Mouse (Mus musculus): ENCODE data around the gene Atg16l2. TPM values are rescaled to one million over a fixed set of nuclear protein-coding genes. Genes with fewer than 3 reads are reported as not detected.

Atg16l2 gene
- polyA plus RNA-seq, 1 experiment from 2014 or later: 14.9 TPM

DNA sequence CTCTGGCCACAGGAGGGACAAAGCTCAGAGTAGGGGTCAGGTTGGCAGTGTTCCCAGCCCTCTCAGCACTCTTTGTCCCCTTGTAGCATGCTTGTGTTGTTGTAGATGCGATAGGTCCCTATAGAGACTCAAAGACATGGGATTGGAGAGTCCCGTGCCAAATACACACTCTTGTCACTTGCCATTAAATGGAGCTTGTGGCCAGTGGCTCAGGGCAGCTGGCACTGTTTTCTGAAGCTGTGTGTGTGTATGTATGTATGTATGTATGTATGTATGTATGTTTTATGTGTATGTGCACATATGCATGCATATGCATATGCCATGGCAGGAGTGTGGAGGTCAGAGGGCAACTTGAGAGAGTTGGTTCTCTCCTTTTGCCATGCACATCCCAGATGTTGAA, 25.7 kb upstream of the Atg16l2 start:
- DNase-seq (ENCODE audit: low spot score) (no peak), ATAC-seq (ENCODE audit: insufficient number of reproducible peaks, low FRiP score, low TSS enrichment, low read depth) (no peak)
- H3K9me3 ChIP-seq (ENCODE audit: control insufficient read depth, low read length): no peaks in the 10 kb centered on the region
- no peaks in the 10 kb centered on the region for H3K4me1 ChIP-seq (ENCODE audit: control insufficient read depth, insufficient read depth, low read length)
- WGBS: 96% methylated on average over 2 of the region's 2 CpGs
- H3K36me3 ChIP-seq (ENCODE audit: control insufficient read depth, insufficient read depth, low read length): no peaks in the 10 kb centered on the region
- H3K4me3 ChIP-seq (ENCODE audit: low read depth, low read length): no peak overlapping the region
- H3K9ac ChIP-seq (ENCODE audit: low read length): no peak overlapping the region
- no peak overlapping the region for H3K4me2 ChIP-seq (ENCODE audit: low read depth, severe bottlenecking)
- H3K27me3 ChIP-seq (ENCODE audit: control insufficient read depth, insufficient read depth, low read length): no peaks in the 10 kb centered on the region
- H3K27ac ChIP-seq (replicated peaks; ENCODE audit: low read depth, low read length): no peak overlapping the region

DNA sequence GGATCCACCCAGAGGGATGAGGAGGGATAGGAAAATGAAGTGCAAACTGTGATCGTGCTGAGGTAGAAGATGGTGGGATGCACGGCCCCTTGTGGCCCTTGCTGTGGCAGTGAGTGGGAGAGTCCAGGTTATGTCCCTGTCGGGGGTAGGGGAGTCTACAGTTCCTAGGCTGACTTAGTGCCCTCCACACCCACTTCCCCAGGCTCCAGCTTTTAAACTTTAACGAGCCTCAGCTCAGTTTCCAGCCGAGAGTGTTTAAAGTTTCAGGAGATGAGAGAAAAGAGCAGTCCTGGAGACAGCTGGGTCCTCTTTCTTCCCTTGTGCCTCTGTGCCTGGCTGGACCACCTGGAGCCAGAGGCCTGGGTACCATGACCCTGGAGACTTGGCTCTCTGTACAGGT, 25.2 kb upstream of the Atg16l2 start:
- H3K27ac ChIP-seq (replicated peaks; ENCODE audit: low read depth, low read length): no peak overlapping the region

GRCm38 (mm10) chr7:101326006-101326405, 24.0 kb upstream of the Atg16l2 start:
- ATAC-seq (ENCODE audit: insufficient number of reproducible peaks, low FRiP score, low TSS enrichment, low read depth) (no peak), DNase-seq (ENCODE audit: low spot score) (no peak)
- WGBS: 80% methylated on average over 5 of the region's 5 CpGs
- H3K27me3 ChIP-seq (ENCODE audit: control insufficient read depth, insufficient read depth, low read length): peaks cover 5% of the 10 kb centered on the region; the same call in 1 of the 2 replicates
- H3K27ac ChIP-seq (replicated peaks; ENCODE audit: low read depth, low read length): no peak overlapping the region
- no peak overlapping the region for H3K4me3 ChIP-seq (ENCODE audit: low read depth, low read length)
- H3K4me2 ChIP-seq (ENCODE audit: low read depth, severe bottlenecking): no peak overlapping the region
- peaks cover 6% of the 10 kb centered on the region; the same call in 1 of the 2 replicates for H3K4me1 ChIP-seq (ENCODE audit: control insufficient read depth, insufficient read depth, low read length)
- no peaks in the 10 kb centered on the region for H3K36me3 ChIP-seq (ENCODE audit: control insufficient read depth, insufficient read depth, low read length)
- no peak overlapping the region for H3K9ac ChIP-seq (ENCODE audit: low read length)
- no peaks in the 10 kb centered on the region for H3K9me3 ChIP-seq (ENCODE audit: control insufficient read depth, low read length)

More for the DNA sequence above, 25.2 kb upstream of the Atg16l2 start:
- H3K27me3 ChIP-seq (ENCODE audit: control insufficient read depth, insufficient read depth, low read length): no peaks in the 10 kb centered on the region
- no peaks in the 10 kb centered on the region for H3K4me1 ChIP-seq (ENCODE audit: control insufficient read depth, insufficient read depth, low read length)
- ATAC-seq (ENCODE audit: insufficient number of reproducible peaks, low FRiP score, low TSS enrichment, low read depth) (no peak), DNase-seq (ENCODE audit: low spot score) (no peak)
- H3K4me2 ChIP-seq (ENCODE audit: low read depth, severe bottlenecking): no peak overlapping the region
- H3K4me3 ChIP-seq (ENCODE audit: low read depth, low read length): no peak overlapping the region
- H3K9me3 ChIP-seq (ENCODE audit: control insufficient read depth, low read length): no peaks in the 10 kb centered on the region
- H3K36me3 ChIP-seq (ENCODE audit: control insufficient read depth, insufficient read depth, low read length): no peaks in the 10 kb centered on the region
- WGBS: 44% methylated on average over 5 of the region's 5 CpGs
- no peak overlapping the region for H3K9ac ChIP-seq (ENCODE audit: low read length)

DNA sequence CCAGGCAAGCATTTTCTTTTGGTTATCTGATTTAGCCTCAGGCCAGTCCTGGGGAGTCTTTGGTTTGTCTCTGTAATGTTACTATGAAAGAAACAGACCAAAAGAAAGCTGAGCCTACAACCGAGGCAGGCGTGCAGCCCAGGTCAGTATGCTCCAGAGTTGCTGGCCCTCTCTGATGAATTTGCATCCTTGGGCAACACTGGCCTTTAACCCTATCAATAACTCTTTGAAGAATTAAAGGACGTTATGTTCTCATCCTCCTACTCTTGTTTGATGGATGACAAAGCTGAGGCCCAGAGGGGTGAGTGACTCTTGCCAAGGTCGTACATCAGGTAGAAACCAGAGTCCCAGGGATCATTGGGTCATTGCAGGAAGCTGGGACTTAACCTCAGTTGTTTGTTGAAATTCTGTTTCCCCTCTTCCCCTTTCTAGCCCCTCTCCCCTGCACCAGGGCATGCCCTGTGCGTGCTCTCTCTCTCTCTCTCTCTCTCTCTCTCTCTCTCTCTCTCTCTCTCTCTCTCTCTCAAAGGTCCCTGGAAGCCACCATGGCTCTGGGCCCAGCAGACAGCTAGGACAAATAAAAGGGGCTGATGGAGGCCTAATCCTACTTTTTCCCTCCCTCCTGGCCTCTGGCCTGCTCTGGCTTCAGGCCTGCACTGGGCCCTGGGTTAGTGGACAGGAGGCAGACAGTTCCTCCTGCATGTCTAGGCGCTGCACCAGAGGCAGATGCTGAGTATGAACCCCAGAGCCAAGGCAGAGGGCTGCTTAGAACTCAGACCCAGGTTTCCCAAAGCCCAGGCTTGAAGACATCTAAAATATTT, 22.3 kb upstream of the Atg16l2 start:
- H3K36me3 ChIP-seq (ENCODE audit: control insufficient read depth, insufficient read depth, low read length): no peaks in the 10 kb centered on the region
- no peak overlapping the region for H3K27ac ChIP-seq (replicated peaks; ENCODE audit: low read depth, low read length)
- WGBS: 63% methylated on average over 6 of the region's 6 CpGs
- ATAC-seq (ENCODE audit: insufficient number of reproducible peaks, low FRiP score, low TSS enrichment, low read depth) (no peak), DNase-seq (ENCODE audit: low spot score) (no peak)
- H3K9ac ChIP-seq (ENCODE audit: low read length): no peak overlapping the region
- no peak overlapping the region for H3K4me2 ChIP-seq (ENCODE audit: low read depth, severe bottlenecking)
- no peak overlapping the region for H3K4me3 ChIP-seq (ENCODE audit: low read depth, low read length)
- peaks cover 6% of the 10 kb centered on the region; the same call in 1 of the 2 replicates for H3K4me1 ChIP-seq (ENCODE audit: control insufficient read depth, insufficient read depth, low read length)
- H3K27me3 ChIP-seq (ENCODE audit: control insufficient read depth, insufficient read depth, low read length): peaks cover 7% of the 10 kb centered on the region; the same call in 1 of the 2 replicates
- no peaks in the 10 kb centered on the region for H3K9me3 ChIP-seq (ENCODE audit: control insufficient read depth, low read length)

DNA sequence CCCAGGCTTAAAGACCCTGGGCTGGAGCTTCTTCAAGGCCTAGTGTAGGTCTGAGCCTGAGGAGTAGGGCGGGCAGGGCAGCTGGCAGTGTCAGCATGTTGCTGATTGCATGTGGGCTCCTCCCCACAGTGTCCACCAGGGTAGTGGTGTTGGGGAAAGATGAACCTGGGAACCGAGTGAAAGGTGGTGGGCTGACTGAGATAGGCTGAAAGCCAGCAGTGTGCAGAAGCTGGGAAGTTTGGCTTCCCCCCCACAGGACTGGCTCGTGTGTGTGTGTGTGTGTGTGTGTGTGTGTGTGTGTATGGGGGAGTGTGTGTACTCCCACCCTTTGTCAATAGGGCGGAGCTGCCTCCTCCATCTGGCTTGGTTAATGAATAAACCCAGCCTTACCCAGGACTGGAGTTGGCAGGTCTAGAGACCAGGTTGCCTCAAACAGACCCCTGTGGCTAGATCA, 21.1 kb upstream of the Atg16l2 start:
- no peak for DNase-seq (ENCODE audit: low spot score)
- WGBS: 68% methylated on average over 4 of the region's 4 CpGs
- H3K27ac ChIP-seq (replicated peaks; ENCODE audit: low read depth, low read length): no peak overlapping the region
- H3K4me1 ChIP-seq (ENCODE audit: control insufficient read depth, insufficient read depth, low read length): peaks cover 6% of the 10 kb centered on the region; the same call in 1 of the 2 replicates
- no peaks in the 10 kb centered on the region for H3K9me3 ChIP-seq (ENCODE audit: control insufficient read depth, low read length)
- ATAC-seq (ENCODE audit: insufficient number of reproducible peaks, low FRiP score, low TSS enrichment, low read depth): no peak
- no peak overlapping the region for H3K4me3 ChIP-seq (ENCODE audit: low read depth, low read length)
- no peak overlapping the region for H3K4me2 ChIP-seq (ENCODE audit: low read depth, severe bottlenecking)
- peaks cover 7% of the 10 kb centered on the region; the same call in 1 of the 2 replicates for H3K27me3 ChIP-seq (ENCODE audit: control insufficient read depth, insufficient read depth, low read length)
- H3K36me3 ChIP-seq (ENCODE audit: control insufficient read depth, insufficient read depth, low read length): no peaks in the 10 kb centered on the region
- no peak overlapping the region for H3K9ac ChIP-seq (ENCODE audit: low read length)

- Histone ChIP-seq H3K9me3 (ENCODE audit: control insufficient read depth, low read length) (no peaks in the 10 kb centered on the region), H3K27me3 (ENCODE audit: control insufficient read depth, insufficient read depth, low read length) (peaks cover 7% of the 10 kb centered on the region; the same call in 1 of the 2 replicates), H3K4me1 (ENCODE audit: control insufficient read depth, insufficient read depth, low read length) (peaks cover 6% of the 10 kb centered on the region; the same call in 1 of the 2 replicates), H3K27ac (replicated peaks; ENCODE audit: low read depth, low read length) (no peak overlapping the region), H3K9ac (ENCODE audit: low read length) (peak overlapping the region; percentile 68), H3K4me2 (ENCODE audit: low read depth, severe bottlenecking) (peak overlapping the region; percentile 98), H3K4me3 (ENCODE audit: low read depth, low read length) (peak overlapping the region; percentile 71), H3K36me3 (ENCODE audit: control insufficient read depth, insufficient read depth, low read length) (no peaks in the 10 kb centered on the region)
- ATAC-seq (ENCODE audit: insufficient number of reproducible peaks, low FRiP score, low TSS enrichment, low read depth) (peak; percentile 65), DNase-seq (ENCODE audit: low spot score) (peak; percentile 68)
- under 1% methylated on average over 59 of the region's 61 CpGs for WGBS
Measured at GRCm38 (mm10) chr7:101321218-101321827, 19.3 kb upstream of the Atg16l2 start.

GRCm38 (mm10) chr7:101320399-101321217, 18.6 kb upstream of the Atg16l2 start:
- Histone ChIP-seq H3K4me2 (ENCODE audit: low read depth, severe bottlenecking) (peak overlapping the region; percentile 98), H3K9ac (ENCODE audit: low read length) (peak overlapping the region; percentile 68), H3K9me3 (ENCODE audit: control insufficient read depth, low read length) (no peaks in the 10 kb centered on the region), H3K4me3 (ENCODE audit: low read depth, low read length) (peak overlapping the region; percentile 71), H3K36me3 (ENCODE audit: control insufficient read depth, insufficient read depth, low read length) (no peaks in the 10 kb centered on the region), H3K27me3 (ENCODE audit: control insufficient read depth, insufficient read depth, low read length) (peaks cover 7% of the 10 kb centered on the region; the same call in 1 of the 2 replicates), H3K4me1 (ENCODE audit: control insufficient read depth, insufficient read depth, low read length) (peaks cover 6% of the 10 kb centered on the region; the same call in 1 of the 2 replicates), H3K27ac (replicated peaks; ENCODE audit: low read depth, low read length) (no peak overlapping the region)
- DNase-seq (ENCODE audit: low spot score): peak; percentile 74
- ATAC-seq (ENCODE audit: insufficient number of reproducible peaks, low FRiP score, low TSS enrichment, low read depth): no peak; the same call in 1 of the 2 replicates
- 7% methylated on average over 27 of the region's 37 CpGs for WGBS

DNA sequence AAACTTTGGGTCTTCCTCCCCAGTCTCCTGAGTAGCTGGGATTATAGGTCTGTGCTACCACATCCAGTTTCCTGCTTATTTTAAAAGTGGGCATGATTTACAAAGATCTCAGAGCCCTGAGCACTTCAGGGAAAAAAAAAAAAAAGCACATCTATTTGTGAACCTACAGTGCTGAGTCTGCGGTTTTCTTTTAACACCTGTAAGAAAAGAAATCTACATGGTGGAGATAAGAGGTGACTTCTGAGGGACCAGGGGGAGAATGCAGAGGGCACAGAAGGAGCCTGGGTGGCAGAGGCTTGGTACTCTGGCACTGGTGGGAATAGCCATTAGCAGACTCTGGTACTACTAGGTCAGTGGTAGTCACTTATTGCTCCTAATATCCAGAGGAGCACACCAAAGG, 17.7 kb upstream of the Atg16l2 start:
- DNase-seq (ENCODE audit: low spot score): no peak
- 84% methylated on average over 1 of the region's 1 CpGs for WGBS
- H3K9ac ChIP-seq (ENCODE audit: low read length): no peak overlapping the region
- H3K27ac ChIP-seq (replicated peaks; ENCODE audit: low read depth, low read length): no peak overlapping the region
- H3K36me3 ChIP-seq (ENCODE audit: control insufficient read depth, insufficient read depth, low read length): no peaks in the 10 kb centered on the region
- no peaks in the 10 kb centered on the region for H3K9me3 ChIP-seq (ENCODE audit: control insufficient read depth, low read length)
- H3K4me3 ChIP-seq (ENCODE audit: low read depth, low read length): no peak overlapping the region
- ATAC-seq (ENCODE audit: insufficient number of reproducible peaks, low FRiP score, low TSS enrichment, low read depth): no peak
- H3K4me1 ChIP-seq (ENCODE audit: control insufficient read depth, insufficient read depth, low read length): peaks cover 6% of the 10 kb centered on the region; the same call in 1 of the 2 replicates
- no peak overlapping the region for H3K4me2 ChIP-seq (ENCODE audit: low read depth, severe bottlenecking)
- peaks cover 7% of the 10 kb centered on the region; the same call in 1 of the 2 replicates for H3K27me3 ChIP-seq (ENCODE audit: control insufficient read depth, insufficient read depth, low read length)

Data from limb, embryonic 11.5 days (tissue).